Mouse (Mus musculus) cerebellum, adult 2 months (tissue): ENCODE data around the gene Btbd19. TPM values are rescaled to one million over a fixed set of nuclear protein-coding genes. Genes with fewer than 3 reads are reported as not detected.

Experiments
- DNase-seq, 2 experiments: peaks; one replicate each; pipeline ENCODE4 v3.0.0; 2021
- H3K27ac ChIP-seq: fragments of 200-500 bp; 2 replicates; pipeline ENCODE4 v1.5.1; 2012; ENCODE audit warnings: low read length, control low read depth, inconsistent platforms; ENCODE audit not compliant: insufficient read depth
- H3K27me3 ChIP-seq: fragments of 200-500 bp; 2 replicates; pipeline ENCODE4 v1.6.1; 2012; ENCODE audit warnings: inconsistent platforms, mild to moderate bottlenecking, low read length, moderate library complexity; ENCODE audit not compliant: control insufficient read depth, insufficient read depth
- H3K4me1 ChIP-seq: fragments of 200-500 bp; 2 replicates; pipeline ENCODE4 v1.6.1; 2011; ENCODE audit warnings: low read length; ENCODE audit not compliant: control insufficient read depth, insufficient read depth
- H3K4me3 ChIP-seq: fragments of 200-500 bp; replicated peaks from 2 replicates; pipeline ENCODE3; 2011; ENCODE audit warnings: mild to moderate bottlenecking, low read depth, low read length, control low read depth; ENCODE audit not compliant: insufficient read depth
- CTCF ChIP-seq: fragments of 200-500 bp; IDR thresholded peaks from 2 replicates; pipeline ENCODE4 v1.5.1; 2011; ENCODE audit warnings: low read depth, mild to moderate bottlenecking, control low read depth, low read length, moderate library complexity, borderline replicate concordance; ENCODE audit not compliant: insufficient read depth
- POLR2A ChIP-seq: fragments of 200-500 bp; IDR thresholded peaks from 2 replicates; pipeline ENCODE4 v1.6.1; 2011; ENCODE audit warnings: low read length, control low read depth, borderline replicate concordance; ENCODE audit not compliant: insufficient read depth
- WGBS: fragments of 180-500 bp; shearing (Covaris S2); methylation state at CpG from one replicate; pipeline ENCODE4 v1.1.7; 2018; 5-methylcytosine and 5-hydroxymethylcytosine counted together
- polyA plus RNA-seq: library from polyadenylated mRNA; depleted of rRNA; stranded (reverse); fragments of >200 nt; gene quantifications from 2 replicates; pipeline ENCODE4 v1.2.3, GENCODE M21; 2012

The Btbd19 gene
- polyA plus RNA-seq, 1 experiment: 7.1 TPM

DNA sequence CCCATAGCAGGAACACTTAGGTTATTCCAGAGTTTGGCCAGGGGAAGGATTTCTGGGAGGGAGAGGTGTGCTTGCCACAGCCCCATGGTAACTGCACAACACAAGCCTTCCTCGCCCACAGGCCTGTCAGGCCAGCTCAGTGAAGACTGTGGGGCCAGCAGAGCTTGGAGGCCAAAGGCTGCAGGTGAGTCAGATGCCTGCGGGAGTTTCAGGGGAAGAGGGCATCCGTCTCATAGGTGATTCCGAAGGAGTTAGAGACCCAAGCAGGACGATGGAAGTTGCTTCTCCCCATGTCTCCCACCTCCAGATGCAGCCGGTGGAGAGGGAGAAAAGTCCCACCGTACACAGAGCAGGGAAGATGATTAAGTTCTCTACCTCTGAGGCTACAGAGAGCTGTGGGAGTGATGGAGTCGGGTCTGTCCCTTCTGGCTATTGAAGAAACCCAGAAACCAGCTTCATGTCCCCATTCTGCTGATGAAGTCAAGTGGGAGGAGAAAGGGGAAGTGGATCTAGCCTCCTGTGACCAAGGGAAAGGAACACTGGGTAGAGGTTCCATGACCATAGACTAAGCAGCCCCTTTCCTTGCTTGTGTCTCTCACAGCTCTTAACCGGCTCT, 1.3 kb upstream of the Btbd19 start, which contains the start of gene Tctex1d4:
Gene Tctex1d4, plus strand, starts transcription at position 120 of the 616 bp plus-strand sequence.
- 80% methylated on average over 9 of the region's 9 CpGs for WGBS
- Histone ChIP-seq H3K4me3 (no peak within 1 kb of the TSS), H3K4me1 (peaks cover 8% of the 10 kb centered on the region), H3K27me3 (no peaks in the 10 kb centered on the region), H3K27ac (peak within 1 kb of the TSS; percentile 38; the same call in 1 of the 2 replicates)
- no peak for DNase-seq
- TF ChIP-seq POLR2A (no peak), CTCF (no peak)

DNA sequence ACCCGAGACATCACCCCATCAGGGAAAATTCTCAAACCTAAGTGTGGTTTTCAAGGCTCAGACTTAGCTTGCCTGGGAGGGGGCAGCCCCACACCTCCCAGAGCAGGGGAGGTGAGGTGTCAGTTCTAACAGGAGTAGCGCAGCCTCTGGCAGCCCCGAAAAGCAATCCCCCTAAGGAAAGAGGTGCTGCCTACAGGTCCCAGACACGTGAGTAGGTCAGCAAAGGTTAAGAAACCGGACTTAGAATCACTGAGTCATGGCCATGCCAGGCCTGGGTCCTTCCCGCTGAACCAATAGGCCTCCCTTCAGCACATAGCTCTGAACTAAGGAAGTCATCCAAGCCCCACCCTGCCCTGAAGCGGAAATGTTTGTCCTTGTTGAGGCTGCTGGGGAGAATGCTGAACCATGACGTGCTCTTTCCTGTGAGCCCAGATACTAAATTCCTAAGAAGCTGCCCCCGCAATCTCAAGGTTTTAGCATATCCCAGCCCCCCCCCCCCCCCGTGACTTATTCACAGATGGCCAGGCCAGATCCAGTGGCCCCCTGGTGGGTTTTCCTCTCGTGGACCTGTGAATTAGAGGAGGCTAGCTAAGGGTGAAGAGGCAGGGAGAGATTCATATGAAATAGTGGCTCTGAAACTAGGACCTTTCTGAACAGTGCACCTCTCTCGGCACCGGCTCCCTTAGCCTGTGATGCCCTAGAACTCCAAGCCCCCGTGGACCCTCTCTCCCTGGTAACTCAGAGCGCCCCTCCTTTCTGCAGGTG, 567 bp upstream of the Btbd19 start:
- WGBS: 45% methylated on average over 15 of the region's 15 CpGs
- H3K27ac ChIP-seq: peak overlapping the region; percentile 38; the same call in 1 of the 2 replicates
- no peak for DNase-seq
- no peak overlapping the region for H3K4me3 ChIP-seq
- no peaks in the 10 kb centered on the region for H3K27me3 ChIP-seq
- TF ChIP-seq CTCF (no peak), POLR2A (no peak)
- H3K4me1 ChIP-seq: peaks cover 8% of the 10 kb centered on the region

DNA sequence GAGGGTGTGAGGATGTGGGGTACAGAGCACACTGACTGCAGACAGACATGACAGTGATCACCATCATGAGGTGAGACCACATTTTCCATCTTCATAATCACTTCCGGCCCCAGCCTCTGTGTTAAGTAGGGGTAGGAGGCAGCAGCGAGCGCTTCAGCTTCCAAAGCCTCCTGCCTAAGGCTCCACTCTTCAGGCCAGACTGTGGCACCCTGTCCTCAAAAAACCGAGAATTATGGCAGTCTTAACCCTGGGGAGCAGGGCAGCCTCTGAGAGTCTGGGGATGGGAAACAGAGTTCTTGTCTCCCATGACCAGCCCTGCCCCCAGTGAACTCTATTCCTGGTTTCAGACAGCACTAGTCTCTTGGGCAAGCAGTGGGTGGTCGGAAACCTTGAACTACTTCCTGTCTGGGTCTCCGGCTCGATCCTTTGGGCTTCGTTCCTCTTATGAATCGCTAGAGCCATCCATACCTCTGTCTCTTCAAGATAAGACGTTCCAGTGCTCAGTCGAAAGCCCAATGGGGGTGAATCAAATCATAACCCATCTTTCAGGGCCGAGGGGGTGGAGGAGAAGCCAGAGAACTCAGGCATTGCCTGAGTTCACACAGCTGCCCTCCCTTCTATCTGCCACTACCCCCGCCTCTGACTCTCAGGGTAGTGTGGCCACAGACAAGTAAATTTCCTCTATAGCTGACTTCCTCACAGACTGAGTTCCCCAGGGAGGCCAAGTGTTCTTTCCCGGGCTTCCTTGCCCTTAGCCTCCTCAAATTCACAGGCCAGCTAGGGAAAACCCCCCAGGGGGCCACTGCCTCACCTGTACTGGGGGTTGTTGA, 792 bp downstream of the Btbd19 start:
- peaks cover 8% of the 10 kb centered on the region for H3K4me1 ChIP-seq
- H3K27ac ChIP-seq: peak overlapping the region; percentile 34; the same call in 1 of the 2 replicates
- no peaks in the 10 kb centered on the region for H3K27me3 ChIP-seq
- no peak for TF ChIP-seq CTCF
- no peak for TF ChIP-seq POLR2A
- H3K4me3 ChIP-seq: no peak overlapping the region
- no peak for DNase-seq
- WGBS: 43% methylated on average over 14 of the region's 14 CpGs

DNA sequence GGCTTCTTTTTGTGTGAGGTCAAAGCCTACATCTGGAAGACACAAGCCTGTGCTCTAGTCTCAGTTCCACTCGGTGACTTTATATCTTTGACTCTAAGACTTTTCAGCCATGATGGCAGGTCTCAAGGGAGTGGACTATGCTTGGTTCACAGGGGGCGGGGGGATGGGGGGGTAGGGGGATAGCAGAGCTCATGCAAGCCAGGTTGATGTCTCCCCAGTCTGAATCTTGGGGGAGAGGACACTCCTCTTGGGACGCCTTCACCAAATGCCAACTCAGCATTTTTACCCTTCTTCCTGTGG, 1.4 kb downstream of the Btbd19 start:
- Histone ChIP-seq H3K27me3 (no peaks in the 10 kb centered on the region), H3K4me1 (peaks cover 8% of the 10 kb centered on the region), H3K4me3 (no peak overlapping the region), H3K27ac (no peak overlapping the region)
- no peak for TF ChIP-seq CTCF
- no peak for TF ChIP-seq POLR2A
- no peak for DNase-seq
- WGBS: 77% methylated on average over 3 of the region's 3 CpGs

DNA sequence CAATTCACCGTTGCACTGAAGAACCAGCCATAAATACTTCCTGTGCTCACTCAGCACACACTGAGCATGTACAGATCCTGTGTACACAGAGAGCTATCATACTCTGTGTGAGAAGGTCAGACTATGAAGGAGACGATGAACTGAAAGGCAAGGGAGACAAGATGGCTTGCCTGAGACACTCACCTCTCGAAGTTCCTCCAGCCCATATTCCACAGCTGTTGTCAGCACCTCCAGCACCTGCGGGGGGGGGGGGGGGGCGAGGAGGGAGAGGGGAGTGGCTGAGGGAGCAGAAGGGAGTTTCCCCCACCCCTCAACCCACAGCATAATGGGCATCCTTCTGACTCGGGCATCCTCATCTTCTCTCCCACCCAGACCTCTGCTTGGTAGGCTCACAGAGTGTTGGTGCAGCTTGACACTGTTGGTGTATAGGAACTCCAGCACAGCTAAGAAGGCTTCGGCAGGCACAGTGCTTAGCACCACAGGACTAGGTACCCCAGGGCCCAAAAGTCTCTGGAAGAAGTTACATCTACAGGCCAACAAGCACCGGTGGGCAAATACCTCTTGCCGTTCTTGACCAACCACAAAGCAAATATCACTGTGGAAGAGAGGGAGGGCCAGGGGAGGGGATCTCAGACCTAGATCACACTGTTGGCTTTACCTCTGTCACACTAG, 1.8 kb downstream of the Btbd19 start:
- 72% methylated on average over 9 of the region's 9 CpGs for WGBS
- no peak overlapping the region for H3K4me3 ChIP-seq
- peaks cover 8% of the 10 kb centered on the region for H3K4me1 ChIP-seq
- H3K27me3 ChIP-seq: no peaks in the 10 kb centered on the region
- DNase-seq: no peak
- no peak for TF ChIP-seq CTCF
- TF ChIP-seq POLR2A: no peak
- H3K27ac ChIP-seq: no peak overlapping the region

DNA sequence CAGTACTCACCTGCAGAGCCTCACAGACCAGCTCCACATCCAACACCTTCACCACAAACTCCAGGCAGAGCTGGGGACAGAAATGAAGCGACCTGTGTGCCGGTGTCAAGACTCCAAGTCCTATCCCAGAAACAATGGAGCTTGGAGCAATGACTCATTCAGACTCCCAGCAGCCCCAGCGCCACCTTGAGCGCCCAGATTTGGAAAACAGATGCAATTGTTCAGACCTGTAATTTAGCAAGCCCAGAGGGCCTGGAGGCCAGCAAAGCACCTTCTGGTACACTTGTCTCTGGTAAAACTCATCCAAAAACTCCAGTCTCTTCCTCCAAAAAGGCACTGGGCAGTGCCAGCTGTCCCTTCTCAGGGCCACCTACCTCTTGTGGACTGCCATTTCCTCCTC, 3.3 kb downstream of the Btbd19 start:
- DNase-seq: no peak
- TF ChIP-seq CTCF (no peak), POLR2A (no peak)
- H3K4me3 ChIP-seq: no peak overlapping the region
- peaks cover 8% of the 10 kb centered on the region for H3K4me1 ChIP-seq
- no peak overlapping the region for H3K27ac ChIP-seq
- H3K27me3 ChIP-seq: no peaks in the 10 kb centered on the region
- WGBS: 87% methylated on average over 4 of the region's 4 CpGs
